Mouse (Mus musculus): Measurements from ENCODE around the gene Ston2.

Ston2 gene

DNA sequence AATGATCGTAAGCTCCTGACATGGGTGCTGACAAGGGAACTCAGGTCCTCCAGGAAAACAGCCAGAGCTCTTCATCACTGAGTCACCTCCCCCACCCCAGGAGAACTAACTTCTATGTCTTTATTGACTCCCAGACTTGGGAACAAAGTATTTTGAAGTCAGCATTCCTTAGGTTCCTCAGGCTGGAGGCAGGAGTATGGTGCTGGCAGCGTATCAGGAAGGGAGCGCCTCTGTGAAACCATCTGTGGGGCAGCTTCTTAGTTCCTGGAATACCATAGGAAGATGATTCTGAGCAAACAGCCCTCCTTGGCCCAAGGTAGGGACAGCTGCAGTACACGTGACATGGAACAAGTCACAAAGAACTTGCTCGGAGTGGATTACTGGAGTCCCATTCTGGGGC lies 84.7 kb downstream of the Ston2 start:
- TF ChIP-seq GATA4 (IDR thresholded peaks at IDR 0.05; ENCODE audit: insufficient replicate concordance, low read length), result no peak

DNA sequence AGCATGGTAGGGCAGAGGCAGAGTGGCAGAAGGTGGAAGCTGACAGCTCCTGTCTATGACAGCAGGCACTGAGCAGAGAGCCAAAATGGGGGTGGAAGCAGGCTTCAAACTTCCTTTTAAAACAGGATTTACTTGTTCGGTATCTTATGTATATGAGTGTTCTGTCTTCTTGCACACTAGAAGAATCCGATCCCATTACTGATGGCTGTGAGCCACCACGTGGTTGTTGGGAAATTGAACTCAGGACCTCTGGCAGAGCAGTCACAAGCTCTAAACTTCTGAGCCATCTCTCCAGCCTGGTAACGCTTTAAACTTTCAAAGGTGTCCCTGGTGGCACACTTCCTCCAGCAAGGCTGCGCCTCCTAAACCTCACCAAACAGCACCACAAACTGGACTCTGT lies 85.4 kb downstream of the Ston2 start:
- no peak for TF ChIP-seq GATA4 (IDR thresholded peaks at IDR 0.05; ENCODE audit: insufficient replicate concordance, low read length)

DNA sequence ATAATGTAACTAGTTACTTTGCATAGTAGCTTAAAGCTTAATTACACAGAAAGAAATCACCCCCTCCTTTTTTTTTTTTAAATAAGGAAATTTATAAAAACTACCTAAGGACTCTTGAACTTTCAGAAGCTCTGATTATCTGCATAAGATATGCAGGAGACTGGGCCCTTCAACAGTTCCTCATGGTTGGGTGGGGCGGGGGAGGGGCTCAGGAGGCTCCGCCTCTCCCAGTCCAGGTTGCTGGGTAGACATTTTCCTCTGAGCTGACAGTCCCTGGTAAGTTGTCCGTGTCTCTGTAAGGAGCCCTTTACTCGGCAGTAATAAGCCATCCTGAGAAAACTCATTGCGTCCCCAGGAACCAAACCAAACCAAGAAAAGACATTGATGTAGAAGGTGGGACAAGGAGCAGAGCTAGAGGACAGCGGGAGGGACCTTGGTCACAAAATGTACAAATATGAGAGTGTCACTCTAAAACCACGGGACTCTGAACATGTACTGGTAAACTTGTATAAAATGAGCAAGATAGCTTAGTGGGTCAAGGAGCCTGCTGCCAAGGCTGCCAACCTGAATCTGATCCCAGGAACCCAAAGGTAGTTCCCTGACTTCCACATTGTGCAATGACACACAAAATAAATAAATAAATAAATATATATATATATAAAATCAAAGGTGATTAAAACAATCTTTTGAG lies 88.6 kb downstream of the Ston2 start:
- no peak for TF ChIP-seq GATA4 (IDR thresholded peaks at IDR 0.05; ENCODE audit: insufficient replicate concordance, low read length)

DNA sequence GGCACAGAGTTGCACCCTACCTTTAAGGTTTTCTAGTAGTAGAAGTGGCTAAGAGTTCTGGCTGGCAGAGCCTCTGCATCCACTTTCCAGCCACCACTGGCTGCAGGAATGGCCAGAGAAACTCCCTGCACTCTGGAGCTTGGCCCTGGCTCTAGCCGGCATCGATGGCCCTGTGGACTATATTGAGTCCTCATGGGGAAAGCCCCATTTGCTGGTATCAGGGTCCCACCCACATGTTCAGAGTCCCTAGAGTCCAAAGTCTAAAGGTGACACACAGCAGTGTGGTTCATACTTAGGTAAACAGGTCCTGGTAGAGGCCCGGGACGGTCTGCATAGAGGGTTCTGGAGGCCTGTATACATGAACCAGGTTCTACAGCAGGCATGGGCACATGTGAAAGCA lies 92.0 kb downstream of the Ston2 start:
- peak; percentile 44; the same call in 1 of the 2 replicates for TF ChIP-seq GATA4 (IDR thresholded peaks at IDR 0.05; ENCODE audit: insufficient replicate concordance, low read length)

DNA sequence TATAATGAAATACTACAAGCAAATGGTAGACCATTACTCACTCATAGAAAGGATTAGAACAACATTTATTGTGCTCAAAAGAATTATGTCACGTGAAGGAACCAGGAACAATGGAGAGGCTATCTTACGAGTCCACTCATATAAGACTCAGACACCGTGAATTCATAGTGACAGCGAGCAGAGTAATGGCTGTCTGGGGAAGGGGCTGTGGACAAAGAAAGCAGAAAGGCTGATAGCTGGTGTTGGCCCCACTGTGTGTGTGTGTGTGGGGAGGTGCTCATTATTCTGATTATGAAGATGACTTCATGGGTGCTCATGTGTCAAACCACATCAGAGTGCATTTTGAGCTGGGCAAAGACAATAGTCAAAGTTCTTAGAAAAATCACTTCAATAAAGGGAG lies 92.4 kb downstream of the Ston2 start:
- no peak for TF ChIP-seq GATA4 (IDR thresholded peaks at IDR 0.05; ENCODE audit: insufficient replicate concordance, low read length)

DNA sequence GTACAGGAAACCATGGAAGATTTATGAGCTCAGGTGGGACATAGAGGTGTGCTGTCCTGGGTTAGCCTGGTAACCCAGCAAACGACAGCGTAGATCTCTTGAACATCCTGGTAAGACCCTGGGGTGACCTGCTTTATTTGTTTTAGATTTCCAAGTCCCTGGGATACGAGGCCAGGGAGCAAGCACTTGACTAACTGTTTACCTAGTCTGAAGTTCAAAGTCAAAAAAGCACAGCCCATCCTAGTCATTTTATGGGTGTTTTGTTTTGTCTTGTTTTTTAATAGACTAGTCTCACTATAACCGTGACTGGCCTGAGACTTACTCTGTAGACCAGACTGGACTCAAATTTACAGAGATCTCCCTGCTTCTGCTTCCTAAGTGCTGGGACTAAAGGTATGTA lies 93.4 kb downstream of the Ston2 start:
- no peak for TF ChIP-seq GATA4 (IDR thresholded peaks at IDR 0.05; ENCODE audit: insufficient replicate concordance, low read length)

DNA sequence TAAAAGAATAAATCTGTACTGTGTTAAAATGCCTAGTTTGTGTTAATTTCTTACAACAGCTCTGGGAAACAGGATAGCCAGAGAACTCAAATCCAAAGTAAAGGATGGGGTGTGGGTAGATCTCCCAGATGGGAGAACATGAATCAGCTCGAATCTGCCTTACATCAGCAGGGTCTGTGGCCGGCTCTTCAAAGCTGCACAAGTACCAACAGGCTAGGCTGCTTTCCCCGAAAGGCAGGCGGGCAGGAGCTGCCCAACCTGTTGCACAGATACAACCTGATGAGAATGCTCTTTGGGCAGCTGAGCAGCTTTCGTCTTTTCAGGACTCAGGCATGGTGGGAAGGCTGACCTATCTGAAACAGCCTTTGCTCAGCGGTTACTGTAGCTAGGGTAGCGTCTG lies 94.6 kb downstream of the Ston2 start:
- TF ChIP-seq GATA4 (IDR thresholded peaks at IDR 0.05; ENCODE audit: insufficient replicate concordance, low read length), result no peak

DNA sequence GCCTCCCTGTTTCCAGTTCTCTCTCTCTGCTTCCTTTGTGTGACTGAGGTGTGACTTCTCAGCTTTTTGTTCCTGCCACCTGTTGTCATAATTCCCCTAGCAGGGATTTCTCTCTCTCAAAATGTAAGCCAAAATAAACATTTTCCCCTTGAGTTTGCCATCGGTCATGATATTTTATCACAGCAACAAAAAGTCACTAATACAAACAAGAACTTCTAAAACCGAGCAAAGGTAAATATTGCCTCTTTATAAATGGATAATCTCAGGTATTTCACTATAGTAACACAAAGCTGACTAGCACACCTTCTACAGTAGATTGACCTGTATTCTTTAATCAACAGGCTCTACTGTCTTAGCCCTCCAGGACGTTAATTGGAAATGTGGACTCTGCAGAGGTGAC lies 95.2 kb downstream of the Ston2 start:
- no peak for TF ChIP-seq GATA4 (IDR thresholded peaks at IDR 0.05; ENCODE audit: insufficient replicate concordance, low read length)

DNA sequence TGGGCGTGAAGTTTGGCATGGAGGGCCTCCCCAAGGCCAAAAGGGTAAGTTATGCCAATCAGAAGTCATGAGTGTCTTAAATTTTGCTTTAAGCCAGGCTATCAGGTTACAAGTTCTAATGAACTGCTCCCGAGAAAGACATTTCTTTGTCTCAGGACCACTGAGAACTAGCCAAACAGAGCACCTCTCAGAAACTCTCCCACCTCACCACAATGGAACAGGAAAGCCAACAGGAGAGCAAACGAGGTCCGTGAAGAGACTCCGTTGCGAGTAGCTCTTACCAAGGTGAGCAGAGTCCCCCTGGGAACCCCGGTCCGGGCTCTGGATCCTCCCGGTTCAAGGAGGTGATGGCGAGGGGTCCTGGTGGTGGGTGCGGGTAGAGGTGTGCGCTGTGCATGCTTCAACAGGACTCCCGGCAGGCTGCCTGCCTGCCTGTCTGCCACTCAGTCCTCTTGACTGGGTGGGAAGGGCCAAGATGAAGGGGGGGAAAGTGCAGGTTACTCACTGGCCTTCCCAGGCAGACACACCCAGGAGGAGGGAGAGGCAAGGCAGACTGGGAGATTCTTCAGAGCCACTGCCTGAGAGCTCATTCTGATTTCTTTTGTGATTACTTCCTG lies 102.4 kb downstream of the Ston2 start:
- TF ChIP-seq GATA4 (IDR thresholded peaks at IDR 0.05; ENCODE audit: insufficient replicate concordance, low read length), result no peak

DNA sequence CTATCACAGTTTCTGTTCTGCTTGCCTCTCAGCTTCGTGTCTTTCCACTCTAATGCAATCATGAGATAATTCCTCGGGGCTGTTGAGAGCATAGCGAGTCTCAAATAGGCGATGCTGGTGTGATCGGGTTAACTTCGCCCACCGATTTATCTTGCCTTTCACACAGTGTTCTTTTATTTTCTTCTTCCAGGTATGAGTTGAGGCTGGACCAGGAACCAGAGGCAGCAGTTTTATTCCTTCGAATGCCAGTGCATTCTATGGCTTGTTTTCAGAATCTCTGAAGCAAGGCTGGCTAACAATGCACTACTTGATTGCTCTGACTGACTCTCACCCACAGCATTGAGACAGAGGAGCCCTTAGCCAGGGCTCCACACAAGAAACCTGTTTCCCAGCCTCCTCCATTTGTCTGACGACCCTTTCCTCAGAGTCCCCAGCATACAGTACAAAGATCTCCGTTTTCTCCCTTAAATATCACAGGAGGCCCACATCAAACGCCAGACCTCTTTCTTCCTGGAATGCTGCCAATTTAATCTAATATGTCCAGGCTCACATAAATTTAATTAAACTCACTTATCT lies 103.3 kb downstream of the Ston2 start:
- no peak for TF ChIP-seq GATA4 (IDR thresholded peaks at IDR 0.05; ENCODE audit: insufficient replicate concordance, low read length)

DNA sequence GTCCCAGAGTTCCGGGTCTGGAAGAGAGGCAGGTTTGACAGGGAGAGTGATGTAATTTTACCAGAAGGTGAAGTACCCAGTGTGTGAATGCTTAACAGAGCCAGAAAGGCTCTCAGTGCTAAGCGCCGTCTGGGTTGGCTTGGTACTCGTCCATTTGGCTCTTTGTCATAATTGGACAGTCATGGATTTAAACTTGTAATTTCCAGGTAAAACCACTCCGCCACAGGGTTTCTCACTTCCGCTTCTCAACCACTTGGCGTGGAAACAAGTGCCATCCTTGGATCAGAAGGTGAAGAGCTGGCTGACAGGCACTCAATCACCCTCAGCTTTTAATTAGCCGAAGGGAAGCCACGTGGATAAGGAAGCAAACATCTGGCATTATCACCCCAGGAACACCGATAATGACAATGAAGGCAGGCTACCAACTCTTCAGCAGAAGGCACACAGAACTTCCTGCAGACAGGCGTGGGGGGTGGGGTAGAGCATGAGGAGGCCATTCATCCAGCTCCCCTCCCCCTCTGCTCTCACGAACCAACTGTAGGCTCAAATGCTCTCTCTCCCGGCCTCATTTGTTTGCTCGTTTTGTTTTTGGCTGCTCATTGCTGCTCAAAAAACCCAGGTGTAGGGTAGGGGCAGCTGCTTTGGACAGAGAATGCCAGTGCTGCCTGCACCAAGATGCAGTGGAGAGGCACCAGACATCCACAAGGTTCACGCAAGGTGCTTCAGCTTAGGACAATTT lies 103.9 kb downstream of the Ston2 start:
- peak; percentile 38; the same call in 1 of the 2 replicates for TF ChIP-seq GATA4 (IDR thresholded peaks at IDR 0.05; ENCODE audit: insufficient replicate concordance, low read length)

DNA sequence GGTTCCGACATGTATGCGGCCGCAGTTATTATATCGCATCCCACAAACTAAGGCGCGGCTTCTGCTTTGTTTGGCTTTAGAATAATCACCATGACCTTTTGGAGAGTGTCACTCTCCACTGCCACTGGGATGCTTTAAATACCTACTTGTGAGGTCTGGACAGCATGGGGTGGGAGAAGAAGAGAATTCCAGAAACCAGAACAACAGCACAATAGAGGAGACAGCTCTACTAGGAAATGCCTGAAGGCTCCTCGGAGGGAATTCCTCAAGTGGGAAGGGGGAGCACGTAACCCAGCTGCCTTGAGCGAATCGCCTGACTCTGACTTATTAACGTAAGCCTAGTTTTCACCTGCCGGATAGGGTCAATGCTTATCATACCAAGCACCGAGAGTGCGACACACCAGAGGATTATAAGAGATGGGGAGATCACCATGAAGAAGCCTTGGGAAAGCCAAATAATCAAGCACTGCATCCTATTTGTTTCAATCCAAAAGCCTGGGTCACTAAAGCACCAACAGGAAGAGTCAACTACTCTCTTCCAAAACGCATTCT lies 104.6 kb downstream of the Ston2 start:
- no peak for TF ChIP-seq GATA4 (IDR thresholded peaks at IDR 0.05; ENCODE audit: insufficient replicate concordance, low read length)

DNA sequence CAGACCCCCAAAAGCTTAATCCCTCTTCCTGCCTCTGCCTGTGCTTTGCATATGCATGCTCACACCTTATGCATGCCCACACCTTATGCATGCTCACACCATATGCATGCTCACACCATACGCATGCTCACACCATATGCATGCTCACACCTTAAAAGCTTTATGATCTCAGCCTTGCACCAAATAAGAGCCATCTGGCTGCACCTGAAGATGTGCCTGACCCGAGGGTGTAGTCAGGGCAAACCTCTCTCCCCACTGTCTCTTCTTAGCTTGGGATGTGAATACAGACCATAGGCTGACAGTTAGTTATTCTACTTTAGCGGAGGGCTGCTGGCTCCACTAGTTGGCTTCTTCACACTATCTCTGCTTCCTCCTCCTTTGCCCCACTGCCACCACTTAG lies 105.1 kb downstream of the Ston2 start:
- no peak for TF ChIP-seq GATA4 (IDR thresholded peaks at IDR 0.05; ENCODE audit: insufficient replicate concordance, low read length)

DNA sequence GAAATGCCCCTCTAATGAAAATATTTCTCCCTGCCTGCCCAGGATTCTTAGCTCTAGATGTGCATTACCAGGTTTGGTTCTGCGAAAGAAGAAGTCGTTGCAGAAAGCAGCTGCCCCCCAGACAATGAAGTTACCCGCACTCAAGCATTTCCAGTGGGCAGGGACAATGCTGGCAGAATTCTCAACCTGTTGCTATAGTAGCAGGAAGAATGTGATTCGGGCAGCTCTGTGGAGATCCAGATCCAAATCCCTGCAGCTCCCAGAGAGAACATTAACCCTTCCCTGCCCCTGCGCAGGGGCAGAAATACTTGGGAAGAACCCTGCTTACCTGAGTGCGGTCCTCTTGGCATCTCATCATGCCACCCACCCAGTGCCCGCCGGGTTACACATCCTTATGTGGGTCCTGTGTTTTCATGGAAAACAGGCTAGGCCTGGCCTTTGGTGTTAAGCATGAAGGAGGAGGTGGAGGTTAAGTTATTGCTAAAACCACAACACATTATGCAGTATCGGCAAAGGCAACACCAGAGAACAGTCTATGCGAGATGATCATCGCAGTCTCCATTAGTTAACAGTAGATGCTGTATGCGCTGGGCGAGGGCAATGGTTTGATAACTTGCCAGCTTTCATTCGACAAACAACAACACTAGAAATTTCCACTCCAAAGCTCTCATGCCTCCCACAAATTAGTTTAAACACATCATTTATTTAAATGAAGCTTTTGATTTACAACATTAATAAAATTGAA lies 108.7 kb downstream of the Ston2 start:
- TF ChIP-seq GATA4 (IDR thresholded peaks at IDR 0.05; ENCODE audit: insufficient replicate concordance, low read length), result no peak

DNA sequence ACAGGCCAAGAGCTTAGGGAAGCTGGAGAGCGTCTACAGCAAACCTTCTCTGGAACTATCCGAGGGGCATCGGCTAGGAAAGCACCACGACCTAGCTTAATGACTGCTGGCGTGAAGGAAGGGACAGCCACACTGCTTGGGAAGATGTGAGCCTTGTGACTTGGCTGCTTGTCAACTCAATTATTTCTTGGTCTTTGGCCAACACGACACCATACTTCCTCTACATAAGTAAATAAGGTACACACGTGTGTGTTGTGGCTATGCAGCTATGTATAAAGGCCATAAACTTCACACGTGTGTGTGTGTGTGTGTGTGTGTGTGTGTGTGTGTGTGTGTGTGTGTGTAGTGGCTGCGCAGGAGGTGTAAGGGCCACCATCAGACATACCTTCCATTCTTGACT lies 112.2 kb downstream of the Ston2 start:
- no peak for TF ChIP-seq GATA4 (IDR thresholded peaks at IDR 0.05; ENCODE audit: insufficient replicate concordance, low read length)

Data from liver, adult (tissue).